In genomic region chr2:102427974-102428373, GRCm38 (mm10) we compare ENCODE assay signal across 16 mouse cellular contexts.
"Had no signal": no experiment of that assay in that cellular context is flagged by ENCODE, and none has a peak within 500 bp of the region (broad histone marks: within the 10 kb centered on the region; RNA-seq: fewer than 3 reads in every experiment).

No protein-coding gene starts in this region.

- H3K4me2 ChIP-seq: neural tube, embryonic 13.5 days; neural tube, embryonic 15.5 days; stomach, embryonic 15.5 days had no signal

- H3K27me3 ChIP-seq: neural tube, embryonic 13.5 days; neural tube, embryonic 15.5 days; stomach, embryonic 15.5 days had no signal

- H3K27ac ChIP-seq: neural tube, embryonic 13.5 days; neural tube, embryonic 15.5 days; stomach, embryonic 15.5 days; stomach, postnatal 0 days had no signal

- H3K36me3 ChIP-seq: neural tube, embryonic 13.5 days; neural tube, embryonic 15.5 days; stomach, embryonic 15.5 days had no signal

- H3K9ac ChIP-seq: neural tube, embryonic 13.5 days; neural tube, embryonic 15.5 days; stomach, embryonic 15.5 days had no signal

- H3K9me3 ChIP-seq: neural tube, embryonic 13.5 days; neural tube, embryonic 15.5 days; stomach, embryonic 15.5 days had no signal

- DNase-seq: retina, postnatal 1 day; right cerebral cortex, adult 18-20 months; right cerebral cortex, postnatal 14 days; right cerebral cortex, postnatal 25 days; right cerebral cortex, postnatal 4 days; spleen, adult 18-20 months; thymus, adult 18-20 months; thymus, adult 2 months; thymus, postnatal 14 days; thymus, postnatal 25 days; thymus, postnatal 36 days; thymus, postnatal 4 days had no signal

- H3K4me1 ChIP-seq: neural tube, embryonic 13.5 days; neural tube, embryonic 15.5 days; stomach, embryonic 15.5 days had no signal

- H3K4me3 ChIP-seq: neural tube, embryonic 13.5 days; neural tube, embryonic 15.5 days; stomach, embryonic 15.5 days had no signal
